ENCODE assay signal across 15 mouse cellular contexts in the genomic region with DNA sequence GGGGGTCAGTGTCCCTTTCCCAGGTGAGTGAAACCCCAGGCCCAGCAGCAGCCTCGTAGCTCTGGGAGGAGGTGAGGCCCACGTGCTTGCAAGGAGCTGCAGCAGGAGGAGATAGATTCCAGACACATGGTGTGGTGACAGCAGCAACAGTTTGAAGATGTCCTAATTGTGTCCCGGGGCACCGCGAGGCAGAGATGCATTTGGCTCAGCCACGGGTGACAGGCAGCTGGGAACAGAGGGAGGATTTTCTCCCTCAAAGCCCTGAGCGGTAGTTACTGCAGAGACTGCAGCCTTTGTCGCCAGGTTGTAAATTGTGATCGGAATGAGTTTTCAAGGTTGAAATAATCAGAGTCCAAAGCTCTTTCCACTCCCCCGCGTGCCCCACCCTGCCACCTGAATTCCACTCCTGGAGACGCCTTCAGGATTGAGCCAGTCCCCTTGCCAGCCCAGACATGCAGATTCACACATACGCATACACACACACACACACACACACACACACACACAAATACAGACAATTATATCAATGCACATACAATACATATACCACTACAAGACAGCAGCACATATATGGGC.
DNase-seq lines count a peak whose midpoint lies in the region; ATAC-seq and TF ChIP-seq lines count a peak whose summit lies in the region.
"Had no signal": no experiment of that assay in that cellular context is flagged by ENCODE, and none has a peak within 500 bp of the region (broad histone marks: within the 10 kb centered on the region; RNA-seq: fewer than 3 reads in every experiment).

No protein-coding gene starts in this region.

- TF ChIP-seq EP300 in stomach, postnatal 0 days (optimal IDR thresholded peaks at IDR 0.05), result no peak

- H3K9ac ChIP-seq in hindbrain, embryonic 13.5 days, result no peak overlapping the region
- H3K9ac ChIP-seq in hindbrain, embryonic 16.5 days (ENCODE audit: low read depth, low read length), result no peak overlapping the region
- no peak overlapping the region for H3K9ac ChIP-seq in stomach, embryonic 15.5 days
- no peak overlapping the region for H3K9ac ChIP-seq in stomach, postnatal 0 days (ENCODE audit: low read length)
- H3K9ac ChIP-seq in midbrain, embryonic 15.5 days, result no peak overlapping the region
- H3K9ac ChIP-seq: liver, embryonic 13.5 days had no signal

- no peak overlapping the region for H3K4me2 ChIP-seq in hindbrain, embryonic 13.5 days
- H3K4me2 ChIP-seq in hindbrain, embryonic 16.5 days (ENCODE audit: low read length), result no peak overlapping the region
- H3K4me2 ChIP-seq in stomach, embryonic 15.5 days, result no peak overlapping the region
- no peak overlapping the region for H3K4me2 ChIP-seq in stomach, postnatal 0 days (replicated peaks; ENCODE audit: low read depth)
- no peak overlapping the region for H3K4me2 ChIP-seq in midbrain, embryonic 15.5 days
- H3K4me2 ChIP-seq: liver, embryonic 13.5 days had no signal

- H3K9me3 ChIP-seq in hindbrain, embryonic 13.5 days, result no peaks in the 10 kb centered on the region
- no peaks in the 10 kb centered on the region for H3K9me3 ChIP-seq in hindbrain, embryonic 16.5 days (ENCODE audit: control insufficient read depth, low read length)
- no peaks in the 10 kb centered on the region for H3K9me3 ChIP-seq in stomach, embryonic 15.5 days
- no peaks in the 10 kb centered on the region for H3K9me3 ChIP-seq in stomach, postnatal 0 days (ENCODE audit: control insufficient read depth, low read length)
- no peaks in the 10 kb centered on the region for H3K9me3 ChIP-seq in midbrain, embryonic 15.5 days
- H3K9me3 ChIP-seq: liver, embryonic 13.5 days had no signal

- no peaks in the 10 kb centered on the region for H3K36me3 ChIP-seq in hindbrain, embryonic 13.5 days
- H3K36me3 ChIP-seq in hindbrain, embryonic 16.5 days (ENCODE audit: control insufficient read depth, insufficient read depth, low read length), result no peaks in the 10 kb centered on the region
- no peaks in the 10 kb centered on the region for H3K36me3 ChIP-seq in stomach, embryonic 15.5 days
- H3K36me3 ChIP-seq in stomach, postnatal 0 days (ENCODE audit: control insufficient read depth, insufficient read depth, low read length), result no peaks in the 10 kb centered on the region
- H3K36me3 ChIP-seq in midbrain, embryonic 15.5 days (replicated peaks), result no peaks in the 10 kb centered on the region
- H3K36me3 ChIP-seq: liver, embryonic 13.5 days had no signal

- no peak for ATAC-seq in hindbrain, embryonic 13.5 days (ENCODE audit: low FRiP score)
- ATAC-seq in hindbrain, embryonic 16.5 days, result no peak
- ATAC-seq in stomach, embryonic 15.5 days (ENCODE audit: insufficient read depth, low FRiP score, low read depth), result no peak
- ATAC-seq in stomach, postnatal 0 days (ENCODE audit: low FRiP score, low TSS enrichment), result no peak
- ATAC-seq in midbrain, embryonic 15.5 days (replicated peaks), result no peak

- H3K4me1 ChIP-seq in hindbrain, embryonic 13.5 days (replicated peaks), result peaks cover 34% of the 10 kb centered on the region
- peaks cover 11% of the 10 kb centered on the region for H3K4me1 ChIP-seq in hindbrain, embryonic 16.5 days (ENCODE audit: control insufficient read depth, insufficient read depth, low read depth, low read length)
- H3K4me1 ChIP-seq in stomach, embryonic 15.5 days, result peaks cover 8% of the 10 kb centered on the region; the same call in 1 of the 2 replicates
- no peaks in the 10 kb centered on the region; the same call in 1 of the 2 replicates for H3K4me1 ChIP-seq in stomach, postnatal 0 days (replicated peaks; ENCODE audit: control insufficient read depth, insufficient read depth)
- peaks cover 15% of the 10 kb centered on the region for H3K4me1 ChIP-seq in midbrain, embryonic 15.5 days

- 47% methylated on average over 13 of the region's 13 CpGs for WGBS in hindbrain, embryonic 13.5 days
- WGBS in hindbrain, embryonic 16.5 days, result 39% methylated on average over 13 of the region's 13 CpGs
- WGBS in stomach, embryonic 15.5 days, result 36% methylated on average over 13 of the region's 13 CpGs
- WGBS in stomach, postnatal 0 days, result 37% methylated on average over 13 of the region's 13 CpGs
- WGBS in midbrain, embryonic 15.5 days, result 27% methylated on average over 13 of the region's 13 CpGs

- H3K4me3 ChIP-seq in hindbrain, embryonic 13.5 days, result no peak overlapping the region
- no peak overlapping the region for H3K4me3 ChIP-seq in hindbrain, embryonic 16.5 days (ENCODE audit: low read length)
- H3K4me3 ChIP-seq in stomach, embryonic 15.5 days (replicated peaks), result no peak overlapping the region
- H3K4me3 ChIP-seq in stomach, postnatal 0 days (ENCODE audit: low read depth, low read length), result no peak overlapping the region
- no peak overlapping the region for H3K4me3 ChIP-seq in midbrain, embryonic 15.5 days
- H3K4me3 ChIP-seq: liver, embryonic 13.5 days had no signal

- DNase-seq in stomach, postnatal 0 days (ENCODE audit: low spot score), result no peak
- DNase-seq in heart, adult 9 months (ENCODE audit: low spot score in 2 of 2), result no peak
- DNase-seq in cerebellum, adult 11-12 months, result no peak
- DNase-seq: adrenal gland, postnatal 10 days; B cell, adult 2 months; gastrocnemius, postnatal 14 days; heart, postnatal 14 days; kidney, adult 18-20 months; layer of hippocampus, postnatal 36 days; liver, embryonic 13.5 days; thymus, postnatal 25 days had no signal

- peak overlapping the region; percentile 31; the same call in 1 of the 2 replicates for H3K27ac ChIP-seq in hindbrain, embryonic 13.5 days
- no peak overlapping the region for H3K27ac ChIP-seq in hindbrain, embryonic 16.5 days (ENCODE audit: low read depth, low read length)
- peak overlapping the region; percentile 7; the same call in 1 of the 2 replicates for H3K27ac ChIP-seq in stomach, embryonic 15.5 days
- no peak overlapping the region for H3K27ac ChIP-seq in stomach, postnatal 0 days (replicated peaks)
- H3K27ac ChIP-seq in midbrain, embryonic 15.5 days, result peak overlapping the region; percentile 44; the same call in 1 of the 2 replicates
- H3K27ac ChIP-seq: liver, embryonic 13.5 days had no signal

- no peak for TF ChIP-seq CTCF in stomach, postnatal 0 days (IDR thresholded peaks at IDR 0.05; ENCODE audit: low read depth)

- H3K27me3 ChIP-seq in hindbrain, embryonic 13.5 days, result peaks cover 12% of the 10 kb centered on the region
- H3K27me3 ChIP-seq in hindbrain, embryonic 16.5 days (replicated peaks; ENCODE audit: control insufficient read depth, insufficient read depth, low read length), result no peaks in the 10 kb centered on the region; the same call in 1 of the 2 replicates
- no peaks in the 10 kb centered on the region for H3K27me3 ChIP-seq in stomach, embryonic 15.5 days (replicated peaks)
- H3K27me3 ChIP-seq in stomach, postnatal 0 days (ENCODE audit: control insufficient read depth, insufficient read depth, low read length), result no peaks in the 10 kb centered on the region
- no peaks in the 10 kb centered on the region for H3K27me3 ChIP-seq in midbrain, embryonic 15.5 days (replicated peaks)
- H3K27me3 ChIP-seq: liver, embryonic 13.5 days had no signal

Comparison
In these comparisons a context has a peak if more than half of its experiments do, and no peak if none do; other contexts are left out.
1. H3K27ac ChIP-seq: peak in hindbrain, embryonic 13.5 days (single experiment), stomach, embryonic 15.5 days (single experiment) and midbrain, embryonic 15.5 days (single experiment); none in hindbrain, embryonic 16.5 days (single experiment) and stomach, postnatal 0 days (single experiment).